Mouse (Mus musculus) lung, adult 2 months (tissue): ENCODE data around the gene Zbtb7b. TPM values are rescaled to one million over a fixed set of nuclear protein-coding genes. Genes with fewer than 3 reads are reported as not detected.

Experiments used
- DNase-seq: peaks from one replicate; pipeline ENCODE4 v3.0.0; 2022
- H3K4me1 ChIP-seq: fragments of 200-500 bp; 2 replicates; pipeline ENCODE4 v1.6.1; 2011; ENCODE audit warnings: low read length; ENCODE audit not compliant: control insufficient read depth, insufficient read depth
- H3K4me3 ChIP-seq: fragments of 200-500 bp; replicated peaks from 2 replicates; pipeline ENCODE3; 2011; ENCODE audit warnings: low read depth, mild to moderate bottlenecking, control low read depth, low read length; ENCODE audit errors: extremely low read depth
- CTCF ChIP-seq: fragments of 200-500 bp; IDR thresholded peaks from 2 replicates; pipeline ENCODE4 v1.5.1; 2011; ENCODE audit warnings: mild to moderate bottlenecking, low read length, control low read depth; ENCODE audit not compliant: insufficient read depth
- POLR2A ChIP-seq: fragments of 200-500 bp; IDR thresholded peaks from 2 replicates; pipeline ENCODE4 v1.6.1; 2011; ENCODE audit warnings: low read depth, mild to moderate bottlenecking, control low read depth, low read length, borderline replicate concordance; ENCODE audit errors: extremely low read depth
- WGBS: fragments of 180-500 bp; shearing (Covaris S2); methylation state at CpG from one replicate; pipeline ENCODE4 v1.1.7; 2018; 5-methylcytosine and 5-hydroxymethylcytosine counted together
- polyA plus RNA-seq: library from polyadenylated mRNA; depleted of rRNA; stranded (reverse); fragments of >200 nt; gene quantifications from 2 replicates; pipeline ENCODE4 v1.2.3, GENCODE M21; 2012

Gene Zbtb7b
- polyA plus RNA-seq, 1 experiment, result 63.0 TPM

DNA sequence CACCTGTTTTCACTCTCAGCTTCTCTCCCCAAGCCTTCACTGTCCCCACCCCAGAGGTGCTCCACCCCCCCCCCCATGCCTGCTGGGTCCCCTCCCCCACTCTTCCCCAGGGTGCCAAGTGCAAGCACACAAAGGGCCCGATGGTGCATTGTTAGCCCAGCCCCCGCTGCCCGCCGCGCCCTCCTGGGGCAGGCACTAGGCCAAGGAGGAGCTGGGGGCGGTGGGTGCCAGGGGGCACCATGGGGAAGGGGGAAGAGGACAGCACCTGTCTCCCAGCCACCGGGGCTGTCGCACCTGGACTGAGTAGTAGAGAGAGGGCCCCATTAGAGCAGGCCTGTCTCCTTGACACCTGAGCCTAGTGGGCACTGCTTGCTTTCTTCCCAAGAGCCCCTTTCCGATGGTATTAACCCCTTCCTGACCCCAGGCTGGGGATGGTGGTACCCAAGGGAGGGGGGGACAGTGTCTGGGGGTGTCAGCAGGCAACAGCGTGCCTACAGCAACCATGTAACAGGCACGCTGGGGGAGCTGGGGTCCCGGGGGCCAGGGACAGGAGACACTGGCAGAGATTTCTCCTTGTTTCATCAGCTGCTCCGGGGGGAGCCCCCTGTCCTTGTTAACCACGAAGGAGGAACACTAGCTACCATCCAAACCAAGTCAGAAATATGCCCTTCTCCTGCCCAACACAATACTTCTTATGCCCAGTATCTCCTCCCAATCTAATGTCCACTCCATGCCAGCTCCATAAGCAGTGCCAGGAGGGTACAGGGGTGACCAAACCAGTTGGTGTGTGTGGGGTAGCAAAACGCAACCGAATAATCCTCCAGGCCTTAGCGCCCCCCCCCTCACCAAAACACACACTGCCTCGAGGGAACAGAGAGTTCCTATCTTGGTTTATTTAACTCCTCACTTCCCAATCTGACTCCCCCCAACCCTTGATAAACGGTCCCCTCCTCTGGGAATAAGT lies 3.6 kb downstream of the Zbtb7b start:
- peaks cover 26% of the 10 kb centered on the region for H3K4me1 ChIP-seq
- 18% methylated on average over 19 of the region's 19 CpGs for WGBS
- DNase-seq, result peak; percentile 36

DNA sequence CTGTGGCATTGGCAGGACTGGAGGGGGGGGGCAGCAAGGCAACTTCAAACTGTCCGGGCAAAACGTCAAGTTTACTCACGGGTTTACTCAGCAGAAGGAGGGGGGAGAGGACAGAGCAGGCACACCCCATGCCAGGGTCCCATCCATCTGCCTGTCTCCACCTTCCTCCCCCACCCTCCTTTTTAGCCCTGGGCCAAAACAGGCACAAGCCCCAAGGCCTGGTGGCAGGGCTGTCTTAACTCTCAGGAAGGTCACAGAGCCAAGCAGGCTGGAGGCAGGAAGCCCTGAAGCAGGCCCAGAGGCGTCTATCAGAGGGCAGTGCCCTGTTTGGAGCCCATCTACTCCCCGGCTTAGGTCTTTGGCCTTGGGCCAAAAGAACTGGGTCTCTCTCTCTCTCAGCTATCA lies 4.5 kb downstream of the Zbtb7b start:
- peaks cover 19% of the 10 kb centered on the region for H3K4me1 ChIP-seq
- WGBS, result 6% methylated on average over 5 of the region's 5 CpGs
- TF ChIP-seq POLR2A, result no peak
- TF ChIP-seq CTCF, result no peak
- DNase-seq, result peak; percentile 33
- no peak overlapping the region for H3K4me3 ChIP-seq

More for the DNA sequence above, 3.6 kb downstream of the Zbtb7b start:
- peak overlapping the region; percentile 85 for H3K4me3 ChIP-seq
- no peak for TF ChIP-seq CTCF
- no peak for TF ChIP-seq POLR2A

DNA sequence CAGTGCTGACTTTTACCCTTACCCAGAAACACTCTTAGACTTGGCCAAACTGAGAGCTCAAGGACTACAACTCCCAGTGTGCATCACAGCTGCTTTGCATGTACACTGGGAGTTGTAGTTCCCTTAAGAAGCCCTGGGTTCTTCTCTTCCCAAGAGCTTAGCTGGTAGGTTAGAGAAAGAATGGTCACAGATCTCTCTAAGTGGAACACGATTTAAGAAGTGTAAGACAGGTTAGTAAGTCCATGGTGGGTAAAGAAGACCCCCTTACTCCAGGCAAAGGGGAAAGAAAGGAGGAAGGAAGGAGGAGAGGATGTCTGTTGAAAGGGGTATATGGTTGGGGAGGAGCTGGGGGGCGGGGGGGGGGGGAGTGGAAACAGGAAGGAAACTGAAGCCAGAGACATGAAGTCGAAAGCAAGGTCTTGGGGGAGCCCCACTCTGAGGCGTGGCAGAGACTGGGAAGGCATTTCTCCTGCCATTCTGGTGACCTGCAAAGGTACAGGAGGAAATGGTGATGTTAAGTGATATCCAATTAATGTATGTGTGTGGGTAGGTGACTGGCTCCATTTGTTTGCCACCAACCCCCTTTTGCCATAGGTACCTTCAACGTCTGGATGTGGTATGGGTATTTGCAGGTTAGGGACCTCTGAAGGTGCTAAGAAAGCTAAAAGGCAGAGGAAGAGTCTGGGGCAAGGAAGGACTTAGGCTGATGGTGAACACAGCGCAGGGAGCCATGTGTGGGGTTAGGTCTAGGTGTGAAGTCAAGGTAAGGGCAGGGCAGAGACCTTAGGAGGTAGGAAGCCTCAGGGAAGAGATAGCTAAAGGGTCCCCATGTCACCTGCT lies 5.5 kb downstream of the Zbtb7b start:
- no peak for TF ChIP-seq CTCF
- TF ChIP-seq POLR2A, result no peak
- Histone ChIP-seq H3K4me1 (peaks cover 22% of the 10 kb centered on the region), H3K4me3 (no peak overlapping the region)
- no peak for DNase-seq
- WGBS, result 39% methylated on average over 6 of the region's 6 CpGs

DNA sequence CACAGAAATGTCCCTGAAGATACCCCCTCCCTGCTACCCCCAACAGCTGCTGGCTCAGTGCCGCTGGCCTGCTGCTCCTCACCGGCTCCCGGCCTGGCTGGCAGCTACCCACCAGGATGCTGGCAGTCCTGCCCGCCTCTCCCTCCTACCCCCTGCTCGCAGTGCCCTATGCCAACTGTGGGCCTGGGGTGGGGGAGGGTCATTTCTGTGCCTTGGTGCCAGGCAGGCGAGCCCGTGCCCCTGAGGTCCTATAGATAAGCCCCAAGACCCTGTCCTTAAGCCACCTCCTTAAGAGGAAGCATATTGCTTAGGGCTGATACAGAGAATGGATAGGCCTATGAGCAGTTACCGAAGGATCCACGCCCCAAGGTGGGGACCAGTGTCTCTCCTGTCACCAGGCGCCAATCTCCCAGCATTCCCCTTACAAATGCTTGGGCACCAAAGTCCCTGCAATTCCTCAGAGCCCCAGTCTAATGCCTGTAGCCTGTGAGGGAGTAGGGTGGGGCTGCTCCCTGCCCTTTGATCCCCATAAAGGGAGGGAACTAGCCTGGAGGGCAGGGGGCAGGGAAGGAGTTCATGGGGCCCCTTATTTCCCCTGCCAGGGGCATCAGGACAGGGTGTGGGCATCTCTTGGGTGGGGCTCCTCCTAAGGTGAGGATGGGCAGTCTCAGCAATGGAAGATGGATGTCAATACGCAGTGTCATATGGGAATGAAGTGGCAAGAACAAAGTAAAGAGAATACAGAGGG lies 6.3 kb downstream of the Zbtb7b start:
- Histone ChIP-seq H3K4me3 (no peak overlapping the region), H3K4me1 (peaks cover 24% of the 10 kb centered on the region)
- no peak for TF ChIP-seq CTCF
- TF ChIP-seq POLR2A, result no peak
- peak; percentile 25 for DNase-seq
- WGBS, result 57% methylated on average over 11 of the region's 11 CpGs

DNA sequence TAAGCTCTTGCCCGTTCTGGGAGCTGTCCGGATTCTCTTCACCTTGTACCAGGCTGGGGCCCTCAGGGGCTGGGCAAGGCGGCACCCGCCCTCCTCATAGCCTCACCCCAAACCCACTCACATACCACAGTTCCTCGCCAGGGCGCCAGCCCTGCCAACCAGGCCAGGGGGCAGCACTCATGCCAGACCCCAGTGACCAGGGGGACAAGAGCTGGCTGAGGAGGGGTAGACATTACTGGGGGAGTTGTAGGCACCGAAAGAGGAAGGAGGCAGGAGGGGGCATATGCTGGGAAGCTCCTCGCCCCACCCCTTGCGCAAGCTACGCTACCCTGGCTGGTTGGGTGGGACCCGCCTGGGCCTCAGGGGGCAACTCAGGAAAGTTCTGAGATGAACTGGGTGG lies 6.9 kb downstream of the Zbtb7b start:
- TF ChIP-seq CTCF, result no peak
- Histone ChIP-seq H3K4me1 (peaks cover 24% of the 10 kb centered on the region), H3K4me3 (peak overlapping the region; percentile 22)
- DNase-seq, result peak; percentile 43
- WGBS, result 65% methylated on average over 11 of the region's 11 CpGs

DNA sequence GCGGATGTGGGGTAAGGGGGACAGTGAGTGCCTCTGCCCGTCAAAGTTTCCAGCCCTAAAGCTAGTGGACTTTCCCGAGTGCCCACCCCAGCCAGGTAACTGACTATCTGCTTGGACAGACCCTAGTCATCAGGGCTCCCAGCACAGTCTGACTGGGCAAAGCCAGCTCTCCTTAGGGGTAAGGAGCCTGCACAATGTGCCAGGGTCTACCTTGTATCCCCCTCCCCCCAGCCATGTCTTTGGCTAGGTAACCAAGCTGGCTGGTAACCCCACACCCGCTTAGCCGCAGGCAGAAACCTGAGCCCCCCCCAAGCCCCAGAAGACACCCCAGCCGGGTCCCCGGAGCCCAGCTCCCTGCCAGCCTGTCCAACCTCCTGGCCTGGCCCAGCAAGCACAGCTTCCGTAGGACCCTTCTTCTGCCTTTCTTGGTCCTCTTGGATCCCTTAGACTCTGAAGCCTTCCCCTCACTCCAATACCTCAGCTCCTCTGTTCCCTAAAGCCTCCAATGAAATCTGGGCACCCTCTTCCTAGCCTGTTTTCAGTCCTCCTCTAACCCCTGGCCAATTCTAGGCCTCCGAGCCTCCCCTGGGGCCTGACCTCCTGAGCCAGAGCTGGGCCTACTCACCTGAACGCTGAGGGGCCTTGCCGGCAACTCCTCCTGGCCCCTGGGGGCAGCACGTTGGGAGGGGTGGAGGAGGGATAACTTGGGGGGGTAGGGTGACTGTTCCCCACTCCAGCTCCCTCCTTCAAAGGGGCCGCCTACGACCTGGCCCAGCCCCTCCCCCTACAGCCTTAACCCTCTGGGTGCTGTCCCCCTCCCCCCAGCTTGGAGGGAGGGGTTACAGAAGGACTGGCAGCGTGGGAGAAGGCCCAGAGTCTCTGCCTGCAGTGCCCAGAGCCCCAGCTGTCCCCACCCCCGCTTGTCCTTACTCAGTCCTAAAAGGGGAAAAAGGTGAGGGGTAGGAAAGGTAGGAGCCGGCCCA lies 7.8 kb downstream of the Zbtb7b start:
- peaks cover 24% of the 10 kb centered on the region for H3K4me1 ChIP-seq
- DNase-seq, result peak; percentile 13
- TF ChIP-seq CTCF (no peak), POLR2A (no peak)
- 62% methylated on average over 17 of the region's 17 CpGs for whole genome bisulfite sequencing
- peak overlapping the region; percentile 23 for H3K4me3 ChIP-seq

DNA sequence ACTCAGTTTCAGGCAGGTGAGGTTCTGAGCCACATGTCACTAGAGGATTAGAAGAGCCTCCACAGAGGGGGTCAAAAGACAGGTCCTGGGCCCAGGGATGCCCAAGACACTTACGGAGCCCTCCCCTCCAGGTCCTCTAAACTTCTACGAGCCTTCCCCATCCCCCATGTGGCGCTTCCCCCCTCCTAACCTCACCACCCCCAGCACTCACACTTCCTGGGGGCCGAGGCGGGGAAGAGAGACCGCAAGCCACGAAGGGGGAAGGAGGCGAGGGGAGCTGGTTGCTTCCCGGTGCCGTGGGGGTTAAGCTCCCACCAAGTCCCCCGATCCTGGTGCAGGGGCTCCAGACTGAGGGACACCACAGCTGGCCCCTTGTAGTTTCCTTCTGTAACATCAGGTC lies 9.1 kb downstream of the Zbtb7b start:
- H3K4me1 ChIP-seq, result peaks cover 17% of the 10 kb centered on the region
- peak; percentile 13 for DNase-seq
- TF ChIP-seq POLR2A, result no peak
- TF ChIP-seq CTCF, result no peak
- no peak overlapping the region for H3K4me3 ChIP-seq
- WGBS, result 46% methylated on average over 11 of the region's 11 CpGs

DNA sequence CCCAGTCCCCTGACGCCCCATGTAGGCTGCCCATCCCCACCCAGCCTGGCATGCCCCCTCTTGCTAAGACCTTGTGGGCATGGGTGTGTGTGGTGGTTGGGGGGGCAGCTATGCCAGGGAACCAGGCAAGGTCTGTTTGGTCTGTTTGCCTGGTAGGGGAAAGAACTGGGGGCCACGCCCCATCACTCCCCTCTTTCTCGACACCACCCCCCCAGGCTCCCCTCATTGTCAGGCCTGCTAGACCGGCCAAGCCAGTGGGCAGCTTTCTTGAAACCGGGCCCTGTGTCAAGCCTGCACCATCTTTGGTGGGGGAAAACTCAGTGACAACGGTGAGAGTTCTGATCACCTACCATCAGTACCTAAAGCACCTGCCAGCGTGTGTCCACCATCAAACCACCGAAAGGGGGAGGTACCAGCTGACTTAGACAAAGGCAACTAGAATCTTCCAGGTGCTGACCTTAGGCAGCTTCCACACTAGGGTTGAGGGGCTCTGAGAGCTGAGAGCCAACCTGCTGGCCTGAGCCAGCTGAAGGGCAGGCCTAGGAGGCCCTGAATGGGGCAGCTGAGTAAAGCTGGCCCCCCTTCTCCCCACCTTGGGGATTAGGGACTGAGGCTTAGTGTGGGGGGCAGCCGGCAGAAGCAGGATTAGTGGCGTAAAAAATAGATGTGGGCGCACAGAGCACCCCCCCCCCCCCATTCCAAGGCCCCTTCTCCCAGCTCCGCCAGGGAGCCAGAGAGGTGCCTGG lies 10.1 kb downstream of the Zbtb7b start:
- H3K4me3 ChIP-seq, result no peak overlapping the region
- WGBS, result 66% methylated on average over 12 of the region's 12 CpGs
- peak; percentile 23 for DNase-seq
- peaks cover 14% of the 10 kb centered on the region for H3K4me1 ChIP-seq
- TF ChIP-seq POLR2A (no peak), CTCF (no peak)
